Mouse (Mus musculus): ENCODE results near the gene 4933400A11Rik. TPM values are rescaled to one million over a fixed set of nuclear protein-coding genes. Genes with fewer than 3 reads are reported as not detected.

Gene 4933400A11Rik
- polyA plus RNA-seq, 1 experiment from 2014 or later, result 0.14 TPM

DNA sequence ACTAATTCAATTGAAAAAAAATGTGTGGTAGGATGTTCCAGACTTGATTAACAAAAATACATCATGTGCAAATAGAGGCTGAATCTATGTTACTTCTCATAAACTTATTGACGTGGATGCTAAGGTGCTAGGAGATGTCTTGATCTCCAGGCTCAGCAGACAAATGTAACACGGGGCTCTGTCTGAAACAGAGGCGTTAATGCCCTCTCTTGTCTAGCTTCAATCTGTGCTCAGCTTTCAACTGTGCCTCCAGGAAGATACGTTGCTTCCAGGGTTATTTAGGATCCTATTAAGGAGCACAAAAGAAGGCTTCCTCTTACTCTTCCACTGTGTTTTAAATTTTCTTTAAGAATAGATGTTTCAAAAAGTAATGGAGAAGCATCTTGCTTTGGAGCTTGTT is 20.8 kb upstream of the 4933400A11Rik start:
- no peaks in the 10 kb centered on the region for H3K36me3 ChIP-seq (ENCODE audit: control insufficient read depth, insufficient read depth, low read length)
- ATAC-seq, result no peak
- no peak overlapping the region for H3K9ac ChIP-seq (ENCODE audit: low read depth, low read length)
- H3K27ac ChIP-seq (ENCODE audit: low read depth, low read length), result no peak overlapping the region
- H3K27me3 ChIP-seq (replicated peaks; ENCODE audit: control insufficient read depth, insufficient read depth, low read length), result no peaks in the 10 kb centered on the region; the same call in none of the 2 replicates
- H3K4me1 ChIP-seq (ENCODE audit: control insufficient read depth, insufficient read depth, low read depth, low read length), result no peaks in the 10 kb centered on the region
- no peak overlapping the region for H3K4me3 ChIP-seq (ENCODE audit: low read length)
- no peaks in the 10 kb centered on the region for H3K9me3 ChIP-seq (ENCODE audit: control insufficient read depth, low read length)
- H3K4me2 ChIP-seq (ENCODE audit: low read length), result no peak overlapping the region
- 30% methylated on average over 4 of the region's 4 CpGs for WGBS

GRCm38 (mm10) chrX:169798987-169799680 is 19.7 kb upstream of the 4933400A11Rik start:
- peak; percentile 61; the same call in 1 of the 2 replicates for ATAC-seq
- peaks cover 2% of the 10 kb centered on the region for H3K27me3 ChIP-seq (replicated peaks; ENCODE audit: control insufficient read depth, insufficient read depth, low read length)
- peak overlapping the region; percentile 32 for H3K4me3 ChIP-seq (ENCODE audit: low read length)
- no peaks in the 10 kb centered on the region for H3K4me1 ChIP-seq (ENCODE audit: control insufficient read depth, insufficient read depth, low read depth, low read length)
- no peaks in the 10 kb centered on the region for H3K9me3 ChIP-seq (ENCODE audit: control insufficient read depth, low read length)
- H3K9ac ChIP-seq (ENCODE audit: low read depth, low read length), result peak overlapping the region; percentile 47; the same call in 1 of the 2 replicates
- 4% methylated on average over 11 of the region's 11 CpGs for WGBS
- H3K36me3 ChIP-seq (ENCODE audit: control insufficient read depth, insufficient read depth, low read length), result no peaks in the 10 kb centered on the region
- H3K4me2 ChIP-seq (ENCODE audit: low read length), result peak overlapping the region; percentile 40
- no peak overlapping the region for H3K27ac ChIP-seq (ENCODE audit: low read depth, low read length)

DNA sequence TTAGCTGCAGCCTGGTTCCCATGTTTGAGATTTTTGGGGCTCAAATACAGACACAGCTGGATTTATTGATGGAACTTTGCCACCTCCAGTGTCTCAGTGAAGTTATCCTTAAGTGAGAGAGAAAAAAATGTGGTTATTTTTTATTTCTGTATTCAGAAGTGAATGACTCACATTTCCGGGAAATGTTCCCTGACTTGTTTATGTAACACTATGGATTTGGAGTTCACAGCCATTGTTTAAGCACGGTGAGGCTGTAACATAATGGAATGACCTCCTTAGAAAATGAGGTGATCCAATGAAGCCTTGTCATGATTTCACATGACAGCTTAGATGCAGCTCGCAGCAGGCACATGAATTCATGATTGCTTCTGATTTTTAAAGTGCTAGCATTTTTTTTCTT is 17.7 kb upstream of the 4933400A11Rik start:
- Histone ChIP-seq H3K36me3 (ENCODE audit: control insufficient read depth, insufficient read depth, low read length) (no peaks in the 10 kb centered on the region), H3K27ac (ENCODE audit: low read depth, low read length) (no peak overlapping the region), H3K4me2 (ENCODE audit: low read length) (no peak overlapping the region), H3K4me3 (ENCODE audit: low read length) (no peak overlapping the region), H3K9me3 (ENCODE audit: control insufficient read depth, low read length) (no peaks in the 10 kb centered on the region), H3K9ac (ENCODE audit: low read depth, low read length) (no peak overlapping the region), H3K27me3 (replicated peaks; ENCODE audit: control insufficient read depth, insufficient read depth, low read length) (peaks cover 2% of the 10 kb centered on the region; the same call in 1 of the 2 replicates), H3K4me1 (ENCODE audit: control insufficient read depth, insufficient read depth, low read depth, low read length) (no peaks in the 10 kb centered on the region)
- WGBS, result 58% methylated on average over 3 of the region's 3 CpGs
- ATAC-seq, result no peak

- Histone ChIP-seq H3K9me3 (ENCODE audit: control insufficient read depth, low read length) (no peaks in the 10 kb centered on the region), H3K27me3 (replicated peaks; ENCODE audit: control insufficient read depth, insufficient read depth, low read length) (peaks cover 2% of the 10 kb centered on the region; the same call in 1 of the 2 replicates), H3K4me2 (ENCODE audit: low read length) (no peak overlapping the region), H3K27ac (ENCODE audit: low read depth, low read length) (no peak overlapping the region), H3K9ac (ENCODE audit: low read depth, low read length) (no peak overlapping the region), H3K4me1 (ENCODE audit: control insufficient read depth, insufficient read depth, low read depth, low read length) (no peaks in the 10 kb centered on the region), H3K4me3 (ENCODE audit: low read length) (no peak overlapping the region), H3K36me3 (ENCODE audit: control insufficient read depth, insufficient read depth, low read length) (no peaks in the 10 kb centered on the region)
- no peak for ATAC-seq
- 62% methylated on average over 7 of the region's 7 CpGs for WGBS
These were observed 15.4 kb upstream of the 4933400A11Rik start for GRCm38 (mm10) chrX:169794831-169795311.

GRCm38 (mm10) chrX:169794421-169794820 is 15.0 kb upstream of the 4933400A11Rik start:
- H3K36me3 ChIP-seq (ENCODE audit: control insufficient read depth, insufficient read depth, low read length), result no peaks in the 10 kb centered on the region
- H3K4me1 ChIP-seq (ENCODE audit: control insufficient read depth, insufficient read depth, low read depth, low read length), result no peaks in the 10 kb centered on the region
- 60% methylated on average over 4 of the region's 4 CpGs for WGBS

GRCm38 (mm10) chrX:169792879-169793278 is 13.4 kb upstream of the 4933400A11Rik start:
- H3K36me3 ChIP-seq (ENCODE audit: control insufficient read depth, insufficient read depth, low read length), result no peaks in the 10 kb centered on the region
- H3K9me3 ChIP-seq (ENCODE audit: control insufficient read depth, low read length), result no peaks in the 10 kb centered on the region
- H3K9ac ChIP-seq (ENCODE audit: low read depth, low read length), result no peak overlapping the region
- H3K27ac ChIP-seq (ENCODE audit: low read depth, low read length), result no peak overlapping the region
- no peak overlapping the region for H3K4me2 ChIP-seq (ENCODE audit: low read length)
- ATAC-seq, result no peak
- H3K4me3 ChIP-seq (ENCODE audit: low read length), result no peak overlapping the region
- H3K27me3 ChIP-seq (replicated peaks; ENCODE audit: control insufficient read depth, insufficient read depth, low read length), result peaks cover 2% of the 10 kb centered on the region; the same call in 1 of the 2 replicates
- 25% methylated on average over 1 of the region's 1 CpGs for WGBS
- no peaks in the 10 kb centered on the region for H3K4me1 ChIP-seq (ENCODE audit: control insufficient read depth, insufficient read depth, low read depth, low read length)

More at GRCm38 (mm10) chrX:169794421-169794820, 15.0 kb upstream of the 4933400A11Rik start:
- Histone ChIP-seq H3K27me3 (replicated peaks; ENCODE audit: control insufficient read depth, insufficient read depth, low read length) (peaks cover 2% of the 10 kb centered on the region; the same call in 1 of the 2 replicates), H3K9me3 (ENCODE audit: control insufficient read depth, low read length) (no peaks in the 10 kb centered on the region), H3K9ac (ENCODE audit: low read depth, low read length) (no peak overlapping the region), H3K4me2 (ENCODE audit: low read length) (no peak overlapping the region), H3K4me3 (ENCODE audit: low read length) (no peak overlapping the region), H3K27ac (ENCODE audit: low read depth, low read length) (no peak overlapping the region)
- ATAC-seq, result no peak

GRCm38 (mm10) chrX:169789702-169790101 is 10.3 kb upstream of the 4933400A11Rik start:
- H3K36me3 ChIP-seq (ENCODE audit: control insufficient read depth, insufficient read depth, low read length), result no peaks in the 10 kb centered on the region
- peaks cover 2% of the 10 kb centered on the region; the same call in 1 of the 2 replicates for H3K27me3 ChIP-seq (replicated peaks; ENCODE audit: control insufficient read depth, insufficient read depth, low read length)
- H3K27ac ChIP-seq (ENCODE audit: low read depth, low read length), result no peak overlapping the region
- no peaks in the 10 kb centered on the region for H3K9me3 ChIP-seq (ENCODE audit: control insufficient read depth, low read length)
- WGBS, result 85% methylated on average over 5 of the region's 5 CpGs
- no peak for ATAC-seq
- H3K4me2 ChIP-seq (ENCODE audit: low read length), result no peak overlapping the region
- no peaks in the 10 kb centered on the region for H3K4me1 ChIP-seq (ENCODE audit: control insufficient read depth, insufficient read depth, low read depth, low read length)
- no peak overlapping the region for H3K9ac ChIP-seq (ENCODE audit: low read depth, low read length)
- H3K4me3 ChIP-seq (ENCODE audit: low read length), result no peak overlapping the region

GRCm38 (mm10) chrX:169758001-169758400 is 21.4 kb downstream of the 4933400A11Rik start:
- H3K4me2 ChIP-seq (ENCODE audit: low read length), result no peak overlapping the region
- no peak overlapping the region for H3K27ac ChIP-seq (ENCODE audit: low read depth, low read length)
- no peak for ATAC-seq
- no peaks in the 10 kb centered on the region for H3K36me3 ChIP-seq (ENCODE audit: control insufficient read depth, insufficient read depth, low read length)
- H3K4me1 ChIP-seq (ENCODE audit: control insufficient read depth, insufficient read depth, low read depth, low read length), result no peaks in the 10 kb centered on the region
- no peaks in the 10 kb centered on the region for H3K9me3 ChIP-seq (ENCODE audit: control insufficient read depth, low read length)
- no peak overlapping the region for H3K4me3 ChIP-seq (ENCODE audit: low read length)
- WGBS, result 87% methylated on average over 3 of the region's 3 CpGs
- H3K9ac ChIP-seq (ENCODE audit: low read depth, low read length), result no peak overlapping the region
- H3K27me3 ChIP-seq (replicated peaks; ENCODE audit: control insufficient read depth, insufficient read depth, low read length), result no peaks in the 10 kb centered on the region; the same call in 1 of the 2 replicates

GRCm38 (mm10) chrX:169735387-169735969 is 44.0 kb downstream of the 4933400A11Rik start:
- Histone ChIP-seq H3K4me3 (ENCODE audit: low read length) (no peak overlapping the region), H3K9me3 (ENCODE audit: control insufficient read depth, low read length) (no peaks in the 10 kb centered on the region), H3K36me3 (ENCODE audit: control insufficient read depth, insufficient read depth, low read length) (no peaks in the 10 kb centered on the region), H3K4me1 (ENCODE audit: control insufficient read depth, insufficient read depth, low read depth, low read length) (no peaks in the 10 kb centered on the region), H3K4me2 (ENCODE audit: low read length) (no peak overlapping the region), H3K9ac (ENCODE audit: low read depth, low read length) (no peak overlapping the region), H3K27me3 (replicated peaks; ENCODE audit: control insufficient read depth, insufficient read depth, low read length) (peaks cover 4% of the 10 kb centered on the region), H3K27ac (ENCODE audit: low read depth, low read length) (no peak overlapping the region)
- 40% methylated on average over 3 of the region's 3 CpGs for WGBS
- ATAC-seq, result no peak

All from hindbrain, embryonic 16.5 days (tissue).